Mouse (Mus musculus): ENCODE results near the gene Piwil1. TPM values are rescaled to one million over a fixed set of nuclear protein-coding genes. Genes with fewer than 3 reads are reported as not detected.
"Not testable (repeated sequence)": the region's sequence is repeated elsewhere in the genome, so short reads cannot be mapped to it uniquely, and the experiment has no call there.

Piwil1 gene
- polyA plus RNA-seq, 1 experiment = not detected

GRCm38 (mm10) chr5:128707271-128707670 is 4.9 kb downstream of the Piwil1 start:
- DNase-seq (ENCODE audit: low read depth, low spot score) = no peak
- WGBS = 89% methylated on average over 11 of the region's 11 CpGs

- WGBS = 79% methylated on average over 5 of the region's 5 CpGs
- DNase-seq (ENCODE audit: low read depth, low spot score) = no peak
These were observed 6.6 kb downstream of the Piwil1 start for GRCm38 (mm10) chr5:128708929-128709328.

GRCm38 (mm10) chr5:128710596-128710995 is 8.3 kb downstream of the Piwil1 start:
- DNase-seq (ENCODE audit: low read depth, low spot score) = no peak
- WGBS = 25% methylated on average over 8 of the region's 8 CpGs

- DNase-seq (ENCODE audit: low read depth, low spot score) = no peak
- 85% methylated on average over 6 of the region's 6 CpGs for WGBS
These were observed 9.5 kb downstream of the Piwil1 start for GRCm38 (mm10) chr5:128711847-128712246.

- 73% methylated on average over 16 of the region's 16 CpGs for WGBS
- DNase-seq (ENCODE audit: low read depth, low spot score) = no peak
These were observed 12.8 kb downstream of the Piwil1 start for GRCm38 (mm10) chr5:128715171-128715570.

GRCm38 (mm10) chr5:128720461-128720860 is 18.1 kb downstream of the Piwil1 start:
- 90% methylated on average over 11 of the region's 11 CpGs for WGBS
- DNase-seq (ENCODE audit: low read depth, low spot score) = not testable (repeated sequence)

- no peak for DNase-seq (ENCODE audit: low read depth, low spot score)
- WGBS = 71% methylated on average over 5 of the region's 5 CpGs
These were observed 27.0 kb downstream of the Piwil1 start for GRCm38 (mm10) chr5:128729341-128729740.

GRCm38 (mm10) chr5:128730634-128731033 is 28.3 kb downstream of the Piwil1 start:
- WGBS = 48% methylated on average over 5 of the region's 5 CpGs

GRCm38 (mm10) chr5:128732416-128733014 is 30.2 kb downstream of the Piwil1 start:
- 66% methylated on average over 11 of the region's 11 CpGs for WGBS
- no peak for DNase-seq (ENCODE audit: low read depth, low spot score)

More at GRCm38 (mm10) chr5:128730634-128731033, 28.3 kb downstream of the Piwil1 start:
- DNase-seq (ENCODE audit: low read depth, low spot score) = no peak

GRCm38 (mm10) chr5:128733955-128734354 is 31.6 kb downstream of the Piwil1 start:
- peak; percentile 16 for DNase-seq (ENCODE audit: low read depth, low spot score)
- 3% methylated on average over 6 of the region's 6 CpGs for WGBS

GRCm38 (mm10) chr5:128735921-128736320 is 33.6 kb downstream of the Piwil1 start:
- WGBS = 68% methylated on average over 22 of the region's 22 CpGs
- DNase-seq (ENCODE audit: low read depth, low spot score) = no peak

GRCm38 (mm10) chr5:128739168-128739837 is 37.0 kb downstream of the Piwil1 start:
- 46% methylated on average over 17 of the region's 17 CpGs for WGBS
- DNase-seq (ENCODE audit: low read depth, low spot score) = no peak

- DNase-seq (ENCODE audit: low read depth, low spot score) = no peak
- 35% methylated on average over 8 of the region's 8 CpGs for WGBS
These were observed 37.5 kb downstream of the Piwil1 start for GRCm38 (mm10) chr5:128739838-128740171.

GRCm38 (mm10) chr5:128744351-128744750 is 42.0 kb downstream of the Piwil1 start:
- DNase-seq (ENCODE audit: low read depth, low spot score) = no peak
- 84% methylated on average over 6 of the region's 6 CpGs for WGBS

- WGBS = 71% methylated on average over 9 of the region's 9 CpGs
These were observed 42.9 kb downstream of the Piwil1 start for GRCm38 (mm10) chr5:128745206-128745605.

GRCm38 (mm10) chr5:128746261-128746660 is 43.9 kb downstream of the Piwil1 start:
- no peak for DNase-seq (ENCODE audit: low read depth, low spot score)
- WGBS = 77% methylated on average over 8 of the region's 8 CpGs

More at GRCm38 (mm10) chr5:128745206-128745605, 42.9 kb downstream of the Piwil1 start:
- DNase-seq (ENCODE audit: low read depth, low spot score) = no peak

GRCm38 (mm10) chr5:128761118-128761517 is 58.8 kb downstream of the Piwil1 start:
- WGBS = 50% methylated on average over 8 of the region's 8 CpGs
- DNase-seq (ENCODE audit: low read depth, low spot score) = no peak

GRCm38 (mm10) chr5:128769026-128769631 is 66.8 kb downstream of the Piwil1 start:
- no peak for DNase-seq (ENCODE audit: low read depth, low spot score)
- 7% methylated on average over 10 of the region's 10 CpGs for WGBS

- DNase-seq (ENCODE audit: low read depth, low spot score) = no peak
- WGBS = 61% methylated on average over 2 of the region's 2 CpGs
These were observed 74.1 kb downstream of the Piwil1 start for GRCm38 (mm10) chr5:128776386-128776785.

GRCm38 (mm10) chr5:128781621-128782020 is 79.3 kb downstream of the Piwil1 start:
- DNase-seq (ENCODE audit: low read depth, low spot score) = no peak
- 68% methylated on average over 22 of the region's 22 CpGs for WGBS

GRCm38 (mm10) chr5:128800592-128800991 is 98.3 kb downstream of the Piwil1 start:
- 87% methylated on average over 5 of the region's 5 CpGs for WGBS
- DNase-seq (ENCODE audit: low read depth, low spot score) = no peak

Data from large intestine, adult 2 months (tissue).